Mouse (Mus musculus): Measurements from ENCODE around the gene Lzts3. TPM values are rescaled to one million over a fixed set of nuclear protein-coding genes. Genes with fewer than 3 reads are reported as not detected.

Lzts3 gene
- polyA plus RNA-seq, 1 experiment from 2014 or later: 21.4 TPM

DNA sequence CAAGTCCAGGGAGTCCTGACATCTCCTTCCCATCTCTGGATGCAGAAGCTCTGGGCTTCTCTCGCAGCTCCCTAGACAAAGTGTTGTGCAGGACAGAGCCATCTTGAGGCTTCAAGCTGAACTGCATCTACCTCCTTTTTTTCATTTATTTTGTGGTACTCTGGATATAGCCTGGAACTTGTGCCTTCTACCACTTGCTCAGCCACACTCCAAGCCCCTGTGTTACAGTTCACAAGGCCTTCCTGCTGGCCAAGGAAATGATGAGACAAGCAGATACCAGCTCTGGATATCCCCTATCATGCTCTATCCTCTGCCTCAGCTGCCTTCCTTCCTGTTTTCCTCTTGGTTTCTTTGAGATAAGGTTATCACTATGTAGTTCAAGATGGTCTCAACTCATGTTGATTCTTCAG is 45.0 kb downstream of the Lzts3 start:
- peak; percentile 63; the same call in 1 of the 2 replicates for ATAC-seq (ENCODE audit: low FRiP score)
- Histone ChIP-seq H3K9ac (replicated peaks) (no peak overlapping the region), H3K4me2 (no peak overlapping the region), H3K4me1 (no peaks in the 10 kb centered on the region), H3K36me3 (peaks cover 56% of the 10 kb centered on the region), H3K9me3 (replicated peaks) (no peaks in the 10 kb centered on the region), H3K27ac (replicated peaks) (no peak overlapping the region), H3K4me3 (replicated peaks) (no peak overlapping the region), H3K27me3 (replicated peaks) (no peaks in the 10 kb centered on the region)
- 9% methylated on average over 1 of the region's 1 CpGs for WGBS

- WGBS: 92% methylated on average over 1 of the region's 1 CpGs
- H3K27ac ChIP-seq (replicated peaks): no peak overlapping the region
- no peak for ATAC-seq (ENCODE audit: low FRiP score)
- no peak overlapping the region for H3K4me2 ChIP-seq
- no peaks in the 10 kb centered on the region for H3K4me1 ChIP-seq
- H3K4me3 ChIP-seq (replicated peaks): no peak overlapping the region
- H3K27me3 ChIP-seq (replicated peaks): no peaks in the 10 kb centered on the region
- H3K36me3 ChIP-seq: peaks cover 55% of the 10 kb centered on the region
- H3K9me3 ChIP-seq (replicated peaks): no peaks in the 10 kb centered on the region
- H3K9ac ChIP-seq (replicated peaks): no peak overlapping the region
These were observed 47.0 kb downstream of the Lzts3 start for GRCm38 (mm10) chr2:130595596-130595995.

DNA sequence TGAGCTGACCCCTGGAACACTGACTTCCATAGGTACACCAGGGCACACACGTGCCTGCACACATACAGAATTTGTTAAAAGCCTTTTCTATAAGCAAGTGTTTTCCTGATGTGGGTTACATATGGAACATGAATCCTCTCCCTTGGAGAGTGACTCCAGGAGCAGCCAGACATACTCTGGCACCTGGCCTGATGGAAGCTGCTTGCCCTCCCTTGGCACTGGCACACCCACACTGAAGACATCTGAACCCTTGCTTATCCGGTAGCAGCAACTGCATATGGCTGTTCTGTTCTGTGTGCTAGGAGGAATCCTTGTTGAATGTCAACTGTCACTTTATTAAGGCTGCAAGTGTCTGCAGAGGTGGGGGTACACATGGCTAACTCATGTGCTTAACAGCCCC is 51.6 kb downstream of the Lzts3 start:
- WGBS: 97% methylated on average over 2 of the region's 2 CpGs
- Histone ChIP-seq H3K4me1 (no peaks in the 10 kb centered on the region), H3K4me2 (no peak overlapping the region), H3K27me3 (replicated peaks) (no peaks in the 10 kb centered on the region), H3K36me3 (peaks cover 29% of the 10 kb centered on the region), H3K9me3 (replicated peaks) (no peaks in the 10 kb centered on the region), H3K4me3 (replicated peaks) (no peak overlapping the region), H3K27ac (replicated peaks) (no peak overlapping the region), H3K9ac (replicated peaks) (no peak overlapping the region)
- no peak for ATAC-seq (ENCODE audit: low FRiP score)

- no peak overlapping the region for H3K27ac ChIP-seq (replicated peaks)
- 94% methylated on average over 2 of the region's 2 CpGs for WGBS
- ATAC-seq (ENCODE audit: low FRiP score): no peak
These were observed 52.8 kb downstream of the Lzts3 start for GRCm38 (mm10) chr2:130589761-130590160.

GRCm38 (mm10) chr2:130589157-130589556 is 53.4 kb downstream of the Lzts3 start:
- peaks cover 18% of the 10 kb centered on the region for H3K36me3 ChIP-seq
- no peak overlapping the region for H3K4me3 ChIP-seq (replicated peaks)
- H3K9me3 ChIP-seq (replicated peaks): no peaks in the 10 kb centered on the region
- no peak for ATAC-seq (ENCODE audit: low FRiP score)
- 59% methylated on average over 4 of the region's 4 CpGs for WGBS
- no peaks in the 10 kb centered on the region for H3K4me1 ChIP-seq
- H3K4me2 ChIP-seq: no peak overlapping the region
- H3K27me3 ChIP-seq (replicated peaks): no peaks in the 10 kb centered on the region
- no peak overlapping the region for H3K9ac ChIP-seq (replicated peaks)
- H3K27ac ChIP-seq (replicated peaks): no peak overlapping the region

More at GRCm38 (mm10) chr2:130589761-130590160, 52.8 kb downstream of the Lzts3 start:
- H3K27me3 ChIP-seq (replicated peaks): no peaks in the 10 kb centered on the region
- H3K4me1 ChIP-seq: no peaks in the 10 kb centered on the region
- no peaks in the 10 kb centered on the region for H3K9me3 ChIP-seq (replicated peaks)
- H3K36me3 ChIP-seq: peaks cover 20% of the 10 kb centered on the region
- no peak overlapping the region for H3K9ac ChIP-seq (replicated peaks)
- H3K4me3 ChIP-seq (replicated peaks): no peak overlapping the region
- H3K4me2 ChIP-seq: no peak overlapping the region

GRCm38 (mm10) chr2:130588373-130588772 is 54.2 kb downstream of the Lzts3 start:
- ATAC-seq (ENCODE audit: low FRiP score): no peak
- Histone ChIP-seq H3K36me3 (peaks cover 18% of the 10 kb centered on the region), H3K4me3 (replicated peaks) (no peak overlapping the region), H3K4me1 (no peaks in the 10 kb centered on the region), H3K9ac (replicated peaks) (no peak overlapping the region), H3K27ac (replicated peaks) (no peak overlapping the region), H3K4me2 (no peak overlapping the region), H3K27me3 (replicated peaks) (0 out of 2 replicates have a peak, but pooled peaks cover 8% of the 10 kb centered on the region), H3K9me3 (replicated peaks) (no peaks in the 10 kb centered on the region)
- 87% methylated on average over 2 of the region's 2 CpGs for WGBS

- Histone ChIP-seq H3K9ac (replicated peaks) (no peak overlapping the region), H3K9me3 (replicated peaks) (no peaks in the 10 kb centered on the region), H3K4me1 (peaks cover 1% of the 10 kb centered on the region), H3K4me2 (no peak overlapping the region), H3K27ac (replicated peaks) (no peak overlapping the region), H3K4me3 (replicated peaks) (no peak overlapping the region), H3K27me3 (replicated peaks) (peaks cover 30% of the 10 kb centered on the region), H3K36me3 (peaks cover 10% of the 10 kb centered on the region)
- 88% methylated on average over 6 of the region's 6 CpGs for WGBS
- ATAC-seq (ENCODE audit: low FRiP score): no peak
These were observed 56.6 kb downstream of the Lzts3 start for GRCm38 (mm10) chr2:130586016-130586415.

- peaks cover 50% of the 10 kb centered on the region for H3K27me3 ChIP-seq (replicated peaks)
These were observed 58.6 kb downstream of the Lzts3 start for GRCm38 (mm10) chr2:130583902-130584560.

More at GRCm38 (mm10) chr2:130583902-130584560, 58.6 kb downstream of the Lzts3 start:
- H3K9me3 ChIP-seq (replicated peaks): no peaks in the 10 kb centered on the region
- H3K9ac ChIP-seq (replicated peaks): no peak overlapping the region
- no peak for ATAC-seq (ENCODE audit: low FRiP score)
- no peak overlapping the region for H3K4me3 ChIP-seq (replicated peaks)
- peaks cover 15% of the 10 kb centered on the region for H3K4me1 ChIP-seq
- no peaks in the 10 kb centered on the region for H3K36me3 ChIP-seq
- 81% methylated on average over 10 of the region's 10 CpGs for WGBS
- no peak overlapping the region for H3K4me2 ChIP-seq
- no peak overlapping the region for H3K27ac ChIP-seq (replicated peaks)

Other genes with a start within 250 kb of the Lzts3 start
- 27.8 and 30.3 TPM in 2 replicates for gene Cpxm1, start 245.2 kb downstream of the Lzts3 start, polyA plus RNA-seq (2015; fragmentation: Nextera tagmentation; extraction: Ambion mirVana)
- 0.17 TPM in 1 of 2 replicates, not detected in the other for gene Gm28372, start 237.6 kb downstream of the Lzts3 start, polyA plus RNA-seq (2015; fragmentation: Nextera tagmentation; extraction: Ambion mirVana)
- 0.36 and 0.56 TPM in 2 replicates for gene 1700020A23Rik, start 237.5 kb downstream of the Lzts3 start, polyA plus RNA-seq (2015; fragmentation: Nextera tagmentation; extraction: Ambion mirVana)
- not detected in 2 replicates for gene Tmem239, start 236.3 kb downstream of the Lzts3 start, polyA plus RNA-seq (2015; fragmentation: Nextera tagmentation; extraction: Ambion mirVana)
- 102 TPM in 2 replicates for gene Vps16, start 218.5 kb downstream of the Lzts3 start, polyA plus RNA-seq (2015; fragmentation: Nextera tagmentation; extraction: Ambion mirVana)
- gene Pced1a, start 218.1 kb downstream of the Lzts3 start, polyA plus RNA-seq (2015; fragmentation: Nextera tagmentation; extraction: Ambion mirVana): 14.3 and 16.0 TPM in 2 replicates
- gene Ptpra, start 192.5 kb downstream of the Lzts3 start, polyA plus RNA-seq (2015; fragmentation: Nextera tagmentation; extraction: Ambion mirVana): 123 and 129 TPM in 2 replicates
- 105 and 107 TPM in 2 replicates for gene Mrps26, start 79.1 kb downstream of the Lzts3 start, polyA plus RNA-seq (2015; fragmentation: Nextera tagmentation; extraction: Ambion mirVana)
- gene Oxt, start 66.6 kb downstream of the Lzts3 start, polyA plus RNA-seq (2015; fragmentation: Nextera tagmentation; extraction: Ambion mirVana): not detected in 2 replicates
- gene Avp, start 60.2 kb downstream of the Lzts3 start, polyA plus RNA-seq (2015; fragmentation: Nextera tagmentation; extraction: Ambion mirVana): not detected in 2 replicates
- gene Fastkd5, start 12.8 kb downstream of the Lzts3 start, polyA plus RNA-seq (2015; fragmentation: Nextera tagmentation; extraction: Ambion mirVana): 9.5 and 10.8 TPM in 2 replicates
- 10.0 and 11.3 TPM in 2 replicates for gene Ubox5, start 12.8 kb downstream of the Lzts3 start, polyA plus RNA-seq (2015; fragmentation: Nextera tagmentation; extraction: Ambion mirVana)
- gene Ddrgk1, start 21.9 kb upstream of the Lzts3 start, polyA plus RNA-seq (2015; fragmentation: Nextera tagmentation; extraction: Ambion mirVana): 74.3 and 76.2 TPM in 2 replicates
- 115 and 123 TPM in 2 replicates for gene Itpa, start 24.8 kb upstream of the Lzts3 start, polyA plus RNA-seq (2015; fragmentation: Nextera tagmentation; extraction: Ambion mirVana)
- gene Slc4a11, start 54.7 kb upstream of the Lzts3 start, polyA plus RNA-seq (2015; fragmentation: Nextera tagmentation; extraction: Ambion mirVana): 0.60 and 0.67 TPM in 2 replicates

All from neural tube, embryonic 15.5 days (tissue).